Mouse (Mus musculus) myocyte (in vitro differentiated cells): Measurements from ENCODE around the gene Frs3.

Experiments
- E2F4 ChIP-seq: IDR thresholded peaks from one replicate; pipeline ENCODE4 v1.6.1; 2011; ENCODE audit warnings: mild to moderate bottlenecking, control low read depth, moderate library complexity; ENCODE audit not compliant: insufficient read depth
- POLR2A ChIP-seq: IDR thresholded peaks from one replicate; pipeline ENCODE4 v1.6.1; 2011; ENCODE audit warnings: low read depth, mild to moderate bottlenecking, control low read depth, moderate library complexity; ENCODE audit not compliant: insufficient read length
- POLR2AphosphoS2 ChIP-seq: IDR thresholded peaks from one replicate; pipeline ENCODE4 v1.6.1; 2011; ENCODE audit warnings: low read depth, control low read depth; ENCODE audit not compliant: insufficient read length

GRCm38 (mm10) chr17:47678238-47678637, 10.6 kb upstream of the Frs3 start:
- TF ChIP-seq POLR2A, result no peak
- TF ChIP-seq E2F4, result no peak
- TF ChIP-seq POLR2AphosphoS2, result no peak
